Mouse (Mus musculus): ENCODE data around the gene Acap2.

- TF ChIP-seq CTCF (IDR thresholded peaks at IDR 0.05; ENCODE audit: borderline replicate concordance, extremely low read depth, insufficient read depth, insufficient read length) (no peak), POLR2A (IDR thresholded peaks at IDR 0.05; ENCODE audit: borderline replicate concordance, extremely low read depth, insufficient read depth, insufficient read length, poor library complexity, severe bottlenecking) (no peak)
These were observed 659 bp upstream of the Acap2 start for GRCm38 (mm10) chr16:31201704-31202103.

All from brain, embryonic 14.5 days (tissue).